Mouse (Mus musculus) E14TG2a.4 (cell line): ENCODE results near the gene Matn4.

ENCODE experiments used
- CTCF ChIP-seq: conservative IDR thresholded peaks from 2 replicates; pipeline ENCODE4 v1.5.1; 2014; ENCODE audit warnings: low read length
- NANOG ChIP-seq: IDR thresholded peaks from 2 replicates; pipeline ENCODE4 v1.6.1; 2014; ENCODE audit warnings: borderline replicate concordance, low read length, mixed read lengths
- POU5F1 ChIP-seq: IDR thresholded peaks from 2 replicates; pipeline ENCODE4 v1.6.1; 2014; ENCODE audit warnings: low read length, borderline replicate concordance

- TF ChIP-seq CTCF (no peak), NANOG (no peak), POU5F1 (0 out of 2 replicates have a peak, but pooled peaks have one; percentile 16)
These were observed 23.5 kb upstream of the Matn4 start for GRCm38 (mm10) chr2:164428451-164428850.
